Mouse (Mus musculus) B cell, adult 2 months (primary cell): ENCODE data around the gene Dlgap1.

Experiments
- DNase-seq, 2 experiments: peaks; one replicate each; pipeline ENCODE4 v3.0.0; 2022

Dlgap1 gene

DNA sequence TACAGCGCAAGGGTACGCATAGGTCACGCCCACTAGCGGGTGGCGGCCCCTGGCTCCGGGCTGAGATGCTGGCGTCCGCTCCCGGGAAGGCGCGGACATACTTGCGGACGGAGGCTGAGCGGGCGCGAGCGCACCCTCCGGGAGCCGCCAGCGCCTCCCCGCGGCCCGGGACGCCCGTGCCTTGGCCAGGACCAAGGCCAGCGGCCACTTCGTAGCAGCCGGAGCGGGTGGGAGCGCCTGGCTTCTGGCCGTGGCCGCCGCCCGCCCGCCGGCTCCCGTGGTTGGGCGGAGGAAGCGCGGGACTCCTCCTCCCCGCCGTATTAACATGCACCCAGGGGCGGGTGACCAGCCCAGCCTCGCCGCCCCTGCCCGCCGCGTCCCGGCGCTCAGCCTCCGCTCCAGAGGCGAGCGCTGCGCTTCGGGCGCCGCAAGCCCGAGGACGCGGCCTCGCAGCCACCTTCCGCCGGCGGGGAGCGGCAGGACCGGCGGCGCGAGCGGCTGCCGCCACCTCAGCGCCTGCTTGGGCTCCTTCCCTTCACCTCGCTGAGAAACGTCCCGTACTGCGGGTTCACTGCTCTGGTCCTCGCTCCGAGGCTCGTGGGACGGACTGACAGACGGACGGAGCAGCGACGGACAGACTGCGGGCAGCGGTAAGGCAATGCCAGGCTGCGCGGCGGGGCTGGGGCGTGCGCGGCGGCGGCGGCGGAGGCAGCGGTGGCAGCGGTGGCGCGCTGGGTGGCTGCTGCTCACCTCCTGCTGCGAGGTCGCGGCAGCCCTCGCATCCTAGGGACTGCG lies at the start of gene Dlgap1:
TSS of gene Dlgap1 (plus strand) at position 53 of the 795 bp plus-strand sequence.
- DNase-seq, result no peak

- no peak for DNase-seq
Measured at GRCm38 (mm10) chr17:69954936-69955335, 13.9 kb upstream of the Dlgap1 start.

- no peak for DNase-seq
Measured at GRCm38 (mm10) chr17:69969816-69970750, 1.2 kb downstream of the Dlgap1 start.

GRCm38 (mm10) chr17:69973081-69973480 lies 4.2 kb downstream of the Dlgap1 start:
- DNase-seq, result no peak

DNA sequence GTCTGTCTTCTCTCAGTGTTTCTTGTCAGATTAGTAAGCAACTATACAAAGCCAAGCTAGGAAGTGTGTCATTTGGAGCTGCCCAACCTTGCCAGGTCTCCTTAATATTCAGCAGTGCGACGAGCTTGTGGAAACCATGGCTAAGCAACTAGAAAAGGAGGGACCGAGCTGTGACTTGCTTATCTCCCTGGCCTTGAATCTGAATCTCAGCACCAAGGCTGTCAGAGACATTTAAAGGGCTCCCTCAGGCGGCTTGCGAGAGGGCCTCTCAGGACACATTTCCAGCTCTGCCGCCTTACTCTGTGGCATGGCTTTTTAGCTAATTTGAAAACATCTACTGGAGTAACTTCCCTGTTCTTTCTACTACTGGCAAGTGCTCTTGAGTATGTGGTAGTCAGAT lies 5.1 kb downstream of the Dlgap1 start:
- DNase-seq, result no peak

DNA sequence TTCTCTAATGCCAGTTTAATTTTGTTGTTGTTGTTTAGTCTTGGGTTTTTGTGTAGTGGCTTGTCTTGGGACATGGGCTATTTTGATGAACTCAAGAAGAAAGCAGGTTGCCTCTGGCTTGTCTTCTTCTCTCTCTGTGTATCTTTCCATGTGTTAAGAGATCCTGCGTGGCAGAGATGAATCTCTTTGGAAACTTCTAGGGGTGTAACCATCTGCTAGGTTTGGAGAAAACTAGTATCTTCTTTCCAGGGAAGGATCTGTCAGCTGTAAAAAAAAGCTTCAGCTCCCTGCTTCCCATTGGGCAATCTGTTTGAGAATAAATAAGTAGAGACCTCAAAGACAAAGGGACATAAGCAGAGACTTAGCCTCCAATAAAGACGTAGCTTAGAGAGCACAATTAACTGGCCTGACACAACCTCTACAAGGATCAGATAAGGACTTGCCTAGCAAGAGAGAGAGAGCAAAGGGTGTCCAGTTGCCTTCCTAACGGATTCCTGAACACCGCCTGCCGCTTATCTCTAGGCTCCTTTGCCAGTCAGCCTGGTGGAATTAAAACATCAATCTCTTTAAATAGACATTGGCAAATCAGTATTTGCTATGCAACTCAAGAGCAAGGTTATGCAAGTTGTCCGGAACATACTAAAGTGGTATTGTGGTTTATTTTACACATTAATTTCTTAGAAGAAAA lies 13.5 kb downstream of the Dlgap1 start:
- DNase-seq, result no peak

DNA sequence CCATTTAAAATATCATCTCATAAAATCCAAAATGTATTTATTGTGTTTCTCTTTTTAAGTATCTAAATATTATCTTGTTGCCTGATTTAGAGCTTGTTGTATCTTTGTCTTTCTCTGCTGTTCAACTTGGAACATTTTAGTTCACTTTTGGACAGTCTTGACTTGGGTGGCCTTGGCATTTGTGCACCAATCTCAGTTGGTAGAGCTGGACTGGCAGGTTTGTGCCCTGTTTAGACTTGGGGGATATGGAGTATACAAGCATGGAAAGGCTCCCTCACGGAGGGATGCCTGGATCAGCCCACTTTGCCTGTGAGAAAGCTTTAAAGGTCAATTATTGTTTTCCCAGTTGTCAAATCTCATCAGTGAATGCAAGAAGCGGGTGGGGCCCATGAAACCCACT lies 27.5 kb downstream of the Dlgap1 start:
- DNase-seq, result no peak

DNA sequence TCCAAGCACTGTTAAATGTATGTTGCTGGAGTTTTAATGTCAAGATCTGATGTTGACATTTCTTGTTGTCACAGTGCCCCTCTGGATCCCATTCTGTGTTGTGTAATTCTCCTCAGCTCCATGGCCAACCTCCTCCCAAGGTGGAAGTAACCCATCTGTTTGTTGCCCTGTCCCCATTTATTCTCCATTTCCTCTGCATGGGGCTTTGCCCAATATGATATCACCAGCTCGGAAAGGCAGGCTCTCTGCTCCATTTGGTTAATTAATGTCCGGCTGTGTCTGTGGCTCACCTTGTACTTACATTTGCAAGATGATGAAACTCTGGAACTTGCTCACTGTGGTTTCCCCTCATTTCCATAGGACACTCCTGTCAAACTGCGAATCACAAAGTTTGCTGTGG lies 33.2 kb downstream of the Dlgap1 start:
- DNase-seq, result no peak

DNA sequence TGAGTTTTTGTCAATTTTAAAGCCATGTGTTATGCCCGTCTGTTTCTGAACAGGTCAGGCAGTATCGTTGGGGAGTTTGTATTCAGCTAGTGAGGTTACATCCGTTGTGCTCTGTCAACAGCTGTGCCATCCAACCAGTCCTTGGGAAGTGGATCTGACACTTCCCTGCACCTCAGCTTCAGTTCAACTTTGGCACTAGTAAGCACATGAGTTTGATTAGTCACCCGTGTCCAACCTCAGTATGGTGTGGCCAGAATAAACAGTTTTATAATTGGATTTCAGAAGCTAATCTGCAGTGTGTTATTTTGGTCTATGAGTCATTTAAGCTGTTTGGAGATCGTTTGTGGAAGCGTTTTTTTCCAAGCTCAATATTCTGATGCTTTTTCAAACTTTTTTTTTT lies 35.8 kb downstream of the Dlgap1 start:
- no peak for DNase-seq

DNA sequence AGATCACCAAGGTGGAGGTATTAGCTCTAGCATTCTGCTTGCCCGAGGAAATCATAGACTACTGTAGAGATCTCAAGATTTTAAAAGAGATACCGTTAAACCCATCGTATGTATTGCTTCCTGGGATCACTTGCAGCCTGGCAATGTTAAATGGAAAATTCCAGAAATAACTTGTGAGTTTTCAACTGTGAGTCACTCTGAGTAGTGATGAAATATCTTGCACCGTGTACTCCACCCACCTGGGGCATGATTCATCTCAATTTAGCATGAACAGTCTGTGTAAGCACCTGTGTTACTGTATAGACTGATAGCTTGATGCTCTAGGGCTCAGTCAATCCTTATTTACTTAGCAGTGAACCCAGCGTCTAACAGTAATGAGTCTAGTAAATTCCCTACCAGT lies 38.7 kb downstream of the Dlgap1 start:
- no peak for DNase-seq

- DNase-seq, result no peak
Measured at GRCm38 (mm10) chr17:70016511-70016910, 47.6 kb downstream of the Dlgap1 start.

- DNase-seq, result no peak
Measured at GRCm38 (mm10) chr17:70020376-70020775, 51.5 kb downstream of the Dlgap1 start.

GRCm38 (mm10) chr17:70022618-70023017 lies 53.7 kb downstream of the Dlgap1 start:
- DNase-seq, result no peak

GRCm38 (mm10) chr17:70034862-70035261 lies 66.0 kb downstream of the Dlgap1 start:
- no peak for DNase-seq

DNA sequence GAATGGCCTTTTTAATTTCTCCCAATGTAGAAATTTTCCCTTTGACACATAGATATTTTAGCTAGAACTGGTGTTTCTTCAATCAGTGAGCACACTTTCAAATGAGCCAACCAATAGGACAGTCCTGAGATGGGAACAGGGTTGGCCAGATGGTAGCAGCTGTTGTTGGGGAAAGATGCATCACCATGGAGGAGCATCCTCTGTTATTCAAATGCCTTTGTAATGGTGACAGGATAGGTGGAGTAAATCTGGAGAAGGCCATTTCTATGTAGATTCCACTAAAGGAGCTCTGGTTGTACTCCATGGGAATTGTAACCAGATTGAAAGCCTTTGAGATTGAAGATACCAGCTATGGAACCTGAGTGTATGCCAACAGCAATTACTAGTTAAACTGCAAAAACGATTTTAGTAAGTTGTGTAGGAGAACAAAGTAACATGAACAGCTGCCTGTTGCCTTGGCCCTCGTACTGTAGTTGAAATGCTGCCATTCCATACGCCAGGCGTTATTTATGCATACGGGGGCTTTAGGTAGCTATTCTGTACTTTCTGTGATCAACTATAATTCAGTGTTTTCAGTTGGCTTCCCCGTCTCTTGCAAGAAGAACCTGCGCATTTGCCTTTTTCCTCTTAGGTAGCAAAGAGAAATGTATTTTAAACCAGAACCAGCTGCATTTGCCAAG lies 72.0 kb downstream of the Dlgap1 start:
- DNase-seq, result no peak

DNA sequence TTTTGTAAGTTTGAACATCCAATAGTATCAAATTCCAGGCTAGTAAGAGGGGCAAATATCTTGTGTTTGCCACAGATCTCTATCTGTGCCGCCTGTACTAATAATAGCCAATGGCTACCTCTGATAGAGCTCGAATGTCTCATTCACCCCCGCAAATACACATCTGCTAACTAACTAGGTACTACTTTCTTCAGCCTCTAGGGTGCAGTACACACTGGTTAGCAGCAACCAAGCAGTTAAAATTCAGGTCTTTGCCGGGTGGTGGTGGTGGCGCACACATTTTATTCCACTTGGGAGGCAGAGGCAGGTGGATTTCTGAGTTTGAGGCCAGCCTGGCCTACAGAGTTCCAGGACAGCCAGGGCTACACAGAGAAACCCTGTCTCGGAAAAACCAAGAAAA lies 99.4 kb downstream of the Dlgap1 start:
- DNase-seq, result no peak

- no peak for DNase-seq
Measured at GRCm38 (mm10) chr17:70072066-70072465, 103.2 kb downstream of the Dlgap1 start.

DNA sequence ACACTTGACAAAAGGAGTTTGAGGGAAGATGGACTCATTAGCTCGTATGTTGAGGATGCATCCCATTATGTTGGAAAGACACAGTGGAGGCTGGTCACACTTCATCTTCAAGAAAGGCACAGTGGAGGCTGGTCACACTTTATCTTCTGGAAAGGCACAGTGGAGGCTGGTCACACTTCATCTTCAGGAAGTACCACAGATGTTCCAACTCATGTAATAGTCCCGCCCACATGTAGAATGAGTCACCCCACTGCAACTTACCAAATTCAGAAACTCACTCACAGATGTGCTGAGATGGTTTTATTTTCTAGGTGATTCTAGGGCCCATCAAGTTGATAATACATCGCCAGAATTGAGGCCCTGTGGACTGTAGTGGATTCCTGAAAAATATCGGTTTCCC lies 119.3 kb downstream of the Dlgap1 start:
- no peak for DNase-seq

GRCm38 (mm10) chr17:70090737-70091136 lies 121.9 kb downstream of the Dlgap1 start:
- no peak for DNase-seq

GRCm38 (mm10) chr17:70129151-70129550 lies 160.3 kb downstream of the Dlgap1 start:
- no peak for DNase-seq

DNA sequence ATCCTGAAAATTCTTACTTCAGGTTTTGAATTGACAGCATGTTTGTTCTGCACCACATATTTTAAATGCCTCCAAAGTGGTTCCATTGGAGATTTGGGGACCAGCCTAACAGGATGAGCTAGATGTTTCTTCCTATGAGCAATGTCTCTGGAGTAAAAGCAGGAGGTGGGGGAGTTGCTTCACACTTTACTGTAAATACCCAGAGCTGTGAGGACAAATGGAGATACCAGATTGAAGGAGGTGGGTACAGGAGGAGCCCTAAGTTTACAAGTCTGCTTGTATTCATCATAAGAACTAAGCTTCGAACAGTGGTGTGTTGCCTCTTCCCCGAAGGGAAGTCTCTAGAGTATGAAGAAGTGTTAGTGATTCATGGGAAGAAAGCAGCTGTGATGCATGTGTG lies 201.0 kb downstream of the Dlgap1 start:
- DNase-seq, result no peak

GRCm38 (mm10) chr17:70172500-70173036 lies 203.7 kb downstream of the Dlgap1 start:
- no peak for DNase-seq
